Mouse (Mus musculus) heart, postnatal 14 days (tissue): ENCODE measurements at regions not wholly inside any gene's neighbourhood (a gene's known extent, or its start where the extent isn't known, plus 50 kb on each side); places are given as distances from the start of the nearest gene placed in this dataset.

Experiments used
- DNase-seq, 2 experiments: peaks; one replicate each; pipeline ENCODE4 v3.0.0; 2021 to 2022
- intact Hi-C: fragments of 180-260 bp; cut with DNase I; formaldehyde crosslinking; loops from one replicate; pipeline ENCODE4 v1.15.1; 2025

DNA sequence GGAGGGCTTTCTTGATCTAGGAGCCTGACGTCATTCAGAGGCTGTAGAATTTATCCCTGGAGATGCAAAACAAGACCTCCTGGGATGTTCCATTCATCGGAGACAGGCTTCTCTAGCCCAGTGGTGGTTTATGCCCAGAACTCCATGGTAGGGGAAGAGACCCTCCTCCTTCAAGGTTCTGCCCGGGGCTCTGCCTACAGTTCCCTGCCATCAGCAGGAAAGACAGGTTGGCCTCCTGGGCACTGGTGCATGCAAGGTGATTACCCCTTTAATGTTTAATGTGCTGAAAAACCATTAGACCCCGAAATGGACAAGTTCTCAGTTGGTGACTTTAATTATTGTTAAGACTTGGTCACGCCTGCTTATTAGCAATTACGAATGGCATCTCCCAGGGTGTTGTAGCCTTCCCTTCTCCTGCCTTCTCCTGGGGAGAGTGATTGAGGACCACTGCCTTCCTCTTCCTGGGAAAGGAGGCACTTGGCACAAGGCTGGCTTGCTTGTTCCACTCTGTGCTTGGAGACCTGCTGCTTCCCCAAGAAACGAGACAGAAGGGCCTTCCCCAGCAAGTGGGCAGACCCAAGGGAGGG is 102.0 kb upstream of the 4931429L15Rik start:
- intact Hi-C loops: no loop called here

DNA sequence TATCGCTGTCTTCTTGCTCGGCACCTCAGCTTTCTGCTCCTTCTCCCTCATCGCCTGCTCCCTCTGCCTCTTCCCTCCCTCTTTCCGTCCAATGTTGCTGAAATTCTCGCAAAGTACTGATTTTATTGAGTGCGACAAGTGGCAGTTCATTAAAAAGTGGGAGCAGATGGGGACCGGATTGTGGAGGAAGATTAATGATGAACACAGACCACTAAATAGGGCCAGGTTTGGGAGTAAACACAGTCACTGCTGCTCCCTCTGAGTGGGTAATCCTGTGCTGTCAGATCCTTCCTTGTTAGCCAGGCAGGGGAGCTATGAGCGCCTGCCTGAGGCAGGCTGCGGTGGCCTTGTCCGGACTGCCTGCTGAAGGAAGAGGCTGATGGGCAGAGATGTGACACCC is 91.9 kb upstream of the 4931429L15Rik start:
- intact Hi-C loops: no loop called here
- no peak for DNase-seq

More for the DNA sequence above, 102.0 kb upstream of the 4931429L15Rik start:
- no peak for DNase-seq

DNA sequence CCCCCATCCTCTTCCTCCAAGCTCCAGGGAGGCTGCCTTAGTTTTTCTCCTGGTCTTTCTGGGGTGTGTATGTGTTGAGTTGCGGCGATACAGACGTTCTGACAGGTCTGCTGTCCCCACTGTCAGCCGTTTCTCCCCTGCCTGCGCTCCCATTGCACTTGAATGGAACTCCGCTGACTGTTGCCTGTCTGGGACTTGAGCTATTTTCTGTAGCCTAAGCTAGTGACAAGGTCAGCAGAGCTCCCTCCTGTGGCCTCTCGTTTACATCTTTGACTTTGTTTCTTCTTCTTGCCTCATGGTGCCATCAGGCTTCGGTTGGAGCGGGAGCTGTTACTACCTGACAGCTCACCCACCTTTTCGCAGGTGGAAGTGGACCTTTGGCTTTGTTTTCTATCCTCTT is 89.0 kb upstream of the 4931429L15Rik start:
- intact Hi-C loops: no loop called here
- no peak for DNase-seq

DNA sequence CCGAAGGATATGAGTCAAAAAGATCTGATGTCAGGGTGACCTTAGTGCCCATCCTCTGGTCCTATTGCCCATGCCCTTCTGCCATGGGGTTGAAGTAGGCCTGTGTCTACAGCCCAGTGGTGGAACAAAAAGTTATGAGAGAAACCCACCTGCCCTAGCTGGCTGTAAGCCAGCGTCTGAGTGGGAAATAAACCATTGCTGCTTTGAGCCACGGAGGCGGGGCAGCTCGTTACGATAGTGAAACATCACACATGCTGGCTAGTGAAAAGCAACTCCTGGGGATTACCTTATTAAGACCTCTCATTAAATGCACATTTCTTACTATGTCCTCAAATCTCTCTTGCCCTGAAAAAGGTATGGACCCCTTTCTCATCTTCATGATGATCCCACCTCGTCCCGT is 86.8 kb upstream of the 4931429L15Rik start:
- no peak for DNase-seq
- intact Hi-C loops: no loop called here

DNA sequence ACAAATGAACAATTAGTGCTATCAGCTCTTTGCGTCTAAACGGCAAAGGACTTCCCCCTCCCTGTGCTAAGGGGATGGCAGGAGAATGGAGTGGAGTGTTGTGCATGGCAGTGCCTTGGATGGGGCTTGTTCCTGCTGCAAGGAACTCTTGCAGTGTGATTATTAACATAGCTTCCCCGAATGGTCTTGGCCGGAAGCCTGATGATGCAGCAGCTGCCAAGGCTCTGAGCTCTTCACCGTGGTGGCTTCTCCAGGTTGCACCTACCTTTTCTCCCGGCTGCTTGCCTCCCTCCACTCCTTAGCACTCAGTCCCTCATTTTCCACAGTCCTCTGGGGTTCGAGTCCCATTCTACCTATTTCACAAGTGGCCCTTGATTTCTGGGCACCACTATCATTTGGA is 76.8 kb upstream of the 4931429L15Rik start:
- intact Hi-C loops: loop anchor here (10.0 kb wide), 1 partner anchor 1308 kb away; no protein-coding TSS in a partner anchor
- no peak for DNase-seq

DNA sequence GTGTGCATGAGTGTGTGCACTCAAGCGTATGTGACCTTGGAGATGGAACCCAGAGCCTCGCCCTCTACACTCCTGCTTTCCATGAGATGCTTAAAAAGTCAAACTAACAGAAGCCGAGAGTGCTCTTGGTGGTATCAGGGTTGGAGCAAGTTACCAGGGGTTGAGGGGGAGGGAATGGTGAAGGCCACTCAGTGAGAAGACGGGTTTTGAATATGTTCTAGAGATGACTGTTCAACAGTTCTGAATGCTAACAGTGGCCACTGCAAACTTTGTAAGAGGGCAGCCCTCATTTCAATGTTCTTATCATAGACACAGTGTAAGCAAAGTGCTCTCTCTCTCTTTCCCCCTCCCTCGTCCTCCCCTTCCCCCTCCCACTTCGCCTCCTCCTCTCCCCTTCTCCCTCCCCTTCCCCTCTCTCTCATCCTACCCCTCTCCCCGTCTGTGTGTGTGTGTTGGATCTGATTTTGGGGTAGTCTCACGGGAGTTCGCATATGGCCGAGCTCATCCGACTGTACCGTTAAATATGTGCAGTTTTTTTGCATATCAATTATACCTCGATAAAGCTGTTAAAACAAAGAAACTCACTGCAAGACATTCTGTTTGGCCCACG is 75.5 kb upstream of the 4931429L15Rik start:
- intact Hi-C loops: loop anchor here (10.0 kb wide), 1 partner anchor 1310 kb away; no protein-coding TSS in a partner anchor
- no peak for DNase-seq

DNA sequence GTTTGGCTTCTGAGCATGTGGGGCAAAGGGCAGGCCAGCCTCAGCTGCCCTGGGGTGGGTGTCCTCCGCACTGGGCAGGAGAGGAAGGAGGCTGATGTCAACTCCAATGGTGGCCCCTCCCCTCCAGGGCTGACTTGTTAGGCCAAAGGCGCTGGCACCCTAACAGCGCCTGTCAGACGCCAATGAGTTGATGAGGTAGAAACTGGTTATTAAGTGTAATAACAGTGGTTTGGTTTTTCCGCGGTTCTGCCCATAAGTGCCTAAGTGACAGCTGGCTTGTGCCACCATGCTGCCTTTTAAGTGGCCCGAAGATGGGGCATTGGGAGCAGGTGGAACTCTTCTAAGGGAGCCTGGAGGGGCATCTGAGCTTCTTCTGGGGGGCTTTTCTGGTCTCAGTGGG is 74.5 kb upstream of the 4931429L15Rik start:
- intact Hi-C loops: loop anchor here (10.0 kb wide), 1 partner anchor 1311 kb away; no protein-coding TSS in a partner anchor

DNA sequence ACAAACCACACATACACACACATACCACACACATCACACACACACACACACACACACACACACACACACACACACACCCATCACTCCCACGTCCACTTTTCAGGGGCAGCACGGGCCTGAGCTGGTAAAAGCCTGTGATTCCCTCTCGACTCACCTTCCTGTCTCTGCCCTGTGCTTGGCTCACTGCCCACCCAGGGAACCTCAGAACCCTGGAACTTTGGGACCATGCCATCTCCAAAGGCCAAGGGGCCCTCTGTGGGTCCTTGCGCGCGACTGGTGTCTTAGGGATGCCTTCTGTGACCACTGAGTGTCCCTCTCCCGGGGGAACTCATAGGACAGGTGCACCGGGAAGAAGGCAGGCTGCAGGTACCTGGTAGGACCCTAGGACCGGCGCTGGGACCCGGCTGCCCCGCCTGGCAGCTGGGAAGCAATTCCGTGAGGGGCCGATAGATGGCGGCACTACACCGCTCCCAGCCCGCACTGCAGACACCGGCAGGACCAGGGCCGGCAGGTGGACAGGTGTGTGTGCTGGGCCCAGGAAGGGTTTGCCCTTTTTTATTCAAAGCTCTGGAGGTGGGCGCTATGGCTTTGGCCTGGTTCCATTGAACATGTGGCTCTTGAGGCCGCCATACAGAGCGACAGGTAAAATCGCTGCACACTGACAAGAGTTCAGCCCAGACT is 73.0 kb upstream of the 4931429L15Rik start:
- peak; percentile 62 to 71 for DNase-seq
- intact Hi-C loops: loop anchor here (2.0 to 10.0 kb wide), 2 partner anchors 210 to 1312 kb away; no protein-coding TSS in a partner anchor

More for the DNA sequence above, 74.5 kb upstream of the 4931429L15Rik start:
- DNase-seq: no peak

DNA sequence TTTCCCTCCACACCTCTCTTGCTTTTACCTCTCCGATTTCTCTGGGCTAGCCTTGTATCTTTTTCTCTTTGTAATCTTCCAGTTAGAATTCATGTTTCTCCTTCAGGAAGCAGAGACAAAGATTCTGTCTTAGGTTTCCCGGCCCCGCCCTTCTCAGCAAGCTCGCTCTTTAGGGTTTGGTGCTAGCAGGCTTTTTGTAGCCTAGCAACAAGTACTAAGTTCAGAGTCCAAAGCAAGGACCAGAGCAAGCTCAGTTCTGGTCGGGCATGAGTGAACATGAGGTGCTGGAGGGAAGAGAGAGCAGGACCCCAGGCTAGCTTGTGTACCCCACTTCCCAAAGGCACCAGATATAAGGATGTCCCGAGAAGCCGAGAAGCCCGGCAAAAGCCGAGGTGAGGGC is 70.0 kb upstream of the 4931429L15Rik start:
- DNase-seq: no peak
- intact Hi-C loops: loop anchor here (10.0 kb wide), 1 partner anchor 1315 kb away; no protein-coding TSS in a partner anchor

DNA sequence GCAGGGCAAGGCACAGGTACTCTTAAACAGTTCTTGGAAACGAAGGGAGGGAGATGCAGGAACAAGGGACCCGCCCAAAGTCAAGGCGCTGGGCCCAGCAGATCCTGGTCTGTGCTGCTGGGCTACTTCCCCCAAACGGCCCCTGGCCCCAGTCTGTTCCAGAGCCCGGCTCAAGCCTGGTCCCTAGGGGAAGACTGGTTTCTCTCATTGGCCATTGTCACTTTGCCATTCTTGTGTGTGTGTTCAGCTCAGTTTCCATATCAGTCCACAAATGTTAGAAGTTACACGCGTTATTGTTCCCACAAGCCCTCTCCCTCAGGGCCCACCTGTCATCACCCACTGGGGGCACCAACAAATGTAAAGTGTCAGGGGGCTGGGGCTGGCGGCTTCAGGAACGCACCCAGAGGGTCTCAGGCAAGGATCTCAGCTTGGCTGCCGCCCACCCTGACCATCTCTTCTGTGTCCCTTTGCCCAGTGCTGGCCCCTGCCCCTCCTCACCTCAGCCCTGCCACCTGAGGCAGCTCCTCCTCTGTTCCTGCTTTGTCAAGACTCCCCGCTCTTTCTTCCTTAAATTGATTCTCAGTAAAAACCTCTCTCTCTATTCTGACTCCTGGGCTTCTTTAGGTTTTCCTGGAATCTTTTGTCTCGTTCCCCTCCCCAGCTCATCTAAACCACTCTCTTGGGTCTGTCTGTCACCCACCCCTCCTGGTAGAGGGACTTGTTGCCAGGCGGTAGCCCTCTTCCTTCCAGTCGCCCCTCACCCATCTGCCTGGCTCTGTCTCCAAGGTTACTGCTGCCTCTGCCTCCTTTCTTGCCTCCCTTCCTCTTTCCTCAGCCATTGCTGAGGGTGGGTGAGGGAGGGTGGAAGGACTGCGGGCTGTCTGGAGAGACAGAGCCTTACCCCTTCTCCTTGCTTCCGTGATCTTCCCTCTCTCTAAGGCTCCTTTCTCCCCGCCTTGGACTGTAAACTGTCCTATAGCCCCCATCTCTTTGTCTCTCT is 69.2 kb upstream of the 4931429L15Rik start:
- no peak for DNase-seq
- intact Hi-C loops: no loop called here

DNA sequence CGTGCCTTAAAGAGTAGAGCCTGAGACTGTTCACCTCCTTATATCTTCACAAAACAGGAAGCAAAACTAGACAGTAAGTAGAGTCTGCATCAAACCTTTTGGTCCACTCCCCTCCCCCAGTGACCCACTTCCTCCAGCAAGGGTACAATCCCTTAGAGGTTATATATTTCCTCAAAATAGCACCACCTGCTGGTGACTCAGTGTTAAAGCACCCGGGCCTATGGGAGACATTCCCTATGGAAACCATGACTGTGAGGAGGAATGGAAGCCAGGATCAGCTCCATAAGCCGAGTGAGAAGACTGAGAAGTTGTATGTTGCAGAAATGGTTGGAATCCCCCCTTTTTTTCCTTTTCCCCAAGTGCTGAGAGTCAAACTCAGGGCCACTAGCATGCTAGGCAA is 66.5 kb upstream of the 4931429L15Rik start:
- no peak for DNase-seq
- intact Hi-C loops: no loop called here

DNA sequence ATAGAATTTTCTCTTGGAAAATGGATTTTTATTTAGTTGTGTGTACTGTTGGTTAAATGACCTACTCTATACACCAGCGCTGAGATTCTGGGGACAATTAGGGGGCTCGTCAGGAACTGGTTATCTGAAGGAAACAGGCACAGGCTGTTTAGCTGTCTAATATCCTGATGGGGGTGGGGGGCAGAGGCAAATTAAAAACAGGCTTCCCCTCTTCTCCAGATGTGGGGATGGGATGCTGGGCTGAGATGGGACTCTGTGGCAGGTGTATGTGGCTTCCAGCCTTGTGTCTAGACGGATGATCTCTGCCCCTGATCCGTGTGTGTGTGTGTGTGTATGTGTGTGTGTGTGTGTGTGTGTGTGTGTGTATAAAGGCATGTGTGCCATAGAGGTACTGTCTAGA is 61.6 kb upstream of the 4931429L15Rik start:
- intact Hi-C loops: no loop called here
- no peak for DNase-seq

DNA sequence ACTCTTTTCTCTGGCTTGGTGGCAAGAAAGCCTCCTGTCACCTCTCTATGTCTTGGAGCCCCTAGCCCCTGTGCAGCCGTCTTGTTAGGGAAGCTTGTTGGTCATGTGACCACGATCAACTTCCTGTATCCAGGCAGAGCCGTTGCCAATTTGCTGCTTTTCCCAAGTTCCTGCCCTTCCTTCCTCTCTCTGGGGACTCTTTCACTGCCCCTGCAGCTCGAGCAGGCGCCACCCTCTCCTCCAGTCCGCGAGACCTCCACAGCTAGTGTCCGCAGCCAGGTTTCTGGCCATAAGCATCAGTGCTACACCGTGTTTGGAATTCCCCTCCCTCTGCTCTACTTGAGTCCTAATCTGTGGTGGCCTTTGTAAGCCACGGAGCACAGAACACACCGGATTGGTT is 59.7 kb upstream of the 4931429L15Rik start:
- DNase-seq: peak in 1 of 2 experiments; percentile 24
- intact Hi-C loops: no loop called here

DNA sequence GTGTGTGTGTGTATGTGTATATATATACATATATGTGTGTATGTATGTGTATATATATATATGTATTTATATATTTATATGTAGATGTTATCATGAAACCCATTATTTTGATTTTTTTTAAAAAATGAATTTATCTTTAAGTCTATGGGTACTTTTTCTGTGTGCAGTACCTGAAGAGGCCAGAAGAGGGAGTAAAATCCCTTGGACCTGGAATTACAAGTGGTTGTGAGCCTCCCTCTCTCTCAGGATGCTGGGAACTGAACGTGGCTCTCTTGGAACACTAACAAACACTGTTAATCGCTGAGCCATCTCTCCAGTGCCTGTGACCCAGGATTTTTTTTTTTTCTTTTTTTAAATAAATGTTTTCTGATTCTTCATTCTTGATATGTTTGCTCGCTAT is 58.6 kb upstream of the 4931429L15Rik start:
- intact Hi-C loops: no loop called here
- no peak for DNase-seq
